Mouse (Mus musculus) stomach, postnatal 0 days (tissue): ENCODE results near the gene Sarnp.

Experiments used
- CTCF ChIP-seq: IDR thresholded peaks from 2 replicates; pipeline ENCODE4 v1.5.1; 2016; ENCODE audit warnings: antibody characterized with exemption, low read depth, mild to moderate bottlenecking, moderate library complexity
- EP300 ChIP-seq: optimal IDR thresholded peaks from 2 replicates; pipeline ENCODE3; 2016; ENCODE audit warnings: antibody characterized with exemption

DNA sequence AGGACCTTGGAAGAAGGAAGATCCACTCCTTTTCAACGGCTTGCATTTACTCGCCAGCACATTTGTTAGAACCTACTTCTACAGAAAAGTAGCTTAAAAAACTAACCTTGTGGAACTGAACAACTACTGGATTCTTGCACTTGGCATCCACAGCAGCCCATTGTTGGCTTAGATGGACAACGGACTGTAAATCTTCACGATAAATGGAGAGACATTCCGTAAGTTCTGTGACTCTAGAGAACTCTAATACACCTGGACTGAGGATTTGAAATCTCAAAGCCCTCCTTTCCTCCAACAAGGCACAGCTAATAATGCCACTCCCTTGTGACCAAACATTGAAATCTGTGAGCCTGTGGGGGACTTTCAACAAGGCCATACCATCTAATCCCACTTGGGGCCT, 26.1 kb downstream of the Sarnp start:
- no peak for TF ChIP-seq EP300
- TF ChIP-seq CTCF = no peak
